Mouse (Mus musculus): ENCODE measurements around the gene Cacna1c. TPM values are rescaled to one million over a fixed set of nuclear protein-coding genes. Genes with fewer than 3 reads are reported as not detected.

Gene Cacna1c
- polyA plus RNA-seq, 1 experiment: 1.8 TPM

DNA sequence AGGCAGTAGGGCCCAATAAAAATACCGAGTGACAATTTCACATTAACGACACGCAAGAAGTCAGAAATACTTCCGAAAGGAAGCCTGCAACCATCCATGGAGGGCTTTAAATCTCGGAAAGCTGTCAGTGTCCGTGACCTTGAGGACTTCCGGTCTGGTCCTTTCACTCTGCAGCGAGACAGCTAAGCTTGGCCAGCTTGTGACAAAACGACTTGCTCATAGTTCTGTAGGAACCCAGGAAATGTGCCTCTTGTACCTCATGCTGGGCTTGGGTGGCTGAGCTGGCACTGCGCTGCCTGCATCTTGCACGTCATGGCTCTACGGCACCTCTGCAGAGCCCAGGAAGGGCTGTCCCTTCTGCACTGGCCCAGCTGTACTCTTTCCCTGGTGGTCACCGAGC, 348.5 kb downstream of the Cacna1c start:
- no peak for DNase-seq (ENCODE audit: low read depth, low spot score)
- WGBS: 49% methylated on average over 13 of the region's 13 CpGs

DNA sequence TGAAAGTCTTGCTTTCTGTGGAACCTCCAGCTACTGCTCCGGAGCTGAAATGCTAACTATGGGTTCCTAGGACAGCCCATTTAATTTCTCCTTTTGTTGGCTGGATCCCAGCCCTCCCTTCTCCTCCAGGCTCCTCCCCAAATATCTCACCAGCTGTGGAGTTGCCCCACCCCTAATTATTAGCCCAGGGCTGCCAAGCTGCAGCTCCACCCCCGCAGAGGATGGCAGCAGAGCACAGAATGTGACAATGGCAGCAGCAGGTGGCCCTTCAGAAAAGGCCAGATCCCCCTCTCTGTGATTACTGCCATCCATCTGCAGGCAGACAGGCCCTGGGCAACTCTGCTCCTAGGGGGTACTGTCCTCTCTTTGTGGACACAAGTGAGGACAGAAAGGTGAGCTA, 350.4 kb downstream of the Cacna1c start:
- no peak for DNase-seq (ENCODE audit: low read depth, low spot score)
- WGBS: 28% methylated on average over 2 of the region's 2 CpGs

DNA sequence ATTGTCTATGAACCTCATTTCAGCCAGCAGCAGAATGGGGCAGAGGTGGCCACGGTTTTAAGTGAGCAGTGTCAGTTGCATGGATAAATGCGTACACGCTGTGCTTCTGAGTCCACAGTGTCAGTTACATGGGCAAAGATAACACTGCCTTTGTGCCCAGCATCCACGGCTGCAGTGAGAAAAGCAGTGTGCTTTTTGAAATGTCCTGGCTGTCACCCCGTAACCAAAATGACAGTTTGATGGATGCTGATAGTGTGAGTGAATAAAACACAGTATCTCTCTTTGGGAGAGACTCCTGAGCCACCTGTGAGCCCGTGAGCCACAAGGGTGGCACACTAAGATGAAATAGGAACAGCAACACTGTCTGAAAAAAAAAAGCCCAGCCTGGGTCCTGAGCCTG, 351.0 kb downstream of the Cacna1c start:
- no peak for DNase-seq (ENCODE audit: low read depth, low spot score)
- WGBS: 77% methylated on average over 6 of the region's 6 CpGs

- 87% methylated on average over 8 of the region's 8 CpGs for WGBS
- DNase-seq (ENCODE audit: low read depth, low spot score): no peak
Measured at GRCm38 (mm10) chr6:118843566-118843965, 352.7 kb downstream of the Cacna1c start.

- no peak for DNase-seq (ENCODE audit: low read depth, low spot score)
- 100% methylated on average over 2 of the region's 2 CpGs for WGBS
Measured at GRCm38 (mm10) chr6:118841892-118842291, 354.3 kb downstream of the Cacna1c start.

- WGBS: 29% methylated on average over 14 of the region's 14 CpGs
- DNase-seq (ENCODE audit: low read depth, low spot score): no peak
Measured at GRCm38 (mm10) chr6:118838919-118839915, 357.0 kb downstream of the Cacna1c start.

GRCm38 (mm10) chr6:118836693-118837092, 359.5 kb downstream of the Cacna1c start:
- no peak for DNase-seq (ENCODE audit: low read depth, low spot score)
- WGBS: 57% methylated on average over 7 of the region's 7 CpGs

DNA sequence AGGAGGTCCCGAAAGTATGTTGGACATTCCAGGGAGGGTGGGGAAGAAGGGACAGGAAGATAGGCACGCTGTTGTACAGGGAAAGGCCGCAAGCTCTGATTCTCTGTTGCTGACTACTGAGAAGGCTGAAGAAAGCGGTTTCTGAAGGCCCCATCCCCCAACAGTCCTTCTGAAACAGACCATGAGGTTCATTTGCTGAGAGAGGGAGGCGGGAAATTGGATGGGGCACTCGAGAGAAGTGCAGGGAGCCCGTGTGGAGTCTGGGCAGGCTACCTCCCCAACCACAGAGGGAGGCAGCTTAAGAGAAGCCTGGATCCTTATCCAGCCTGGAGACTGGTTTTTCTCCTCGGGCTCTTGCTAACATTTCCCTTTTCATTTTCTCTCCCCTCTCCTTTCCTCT, 362.2 kb downstream of the Cacna1c start:
- no peak for DNase-seq (ENCODE audit: low read depth, low spot score)
- 67% methylated on average over 8 of the region's 8 CpGs for WGBS

- no peak for DNase-seq (ENCODE audit: low read depth, low spot score)
- 81% methylated on average over 7 of the region's 7 CpGs for WGBS
Measured at GRCm38 (mm10) chr6:118833049-118833448, 363.2 kb downstream of the Cacna1c start.

DNA sequence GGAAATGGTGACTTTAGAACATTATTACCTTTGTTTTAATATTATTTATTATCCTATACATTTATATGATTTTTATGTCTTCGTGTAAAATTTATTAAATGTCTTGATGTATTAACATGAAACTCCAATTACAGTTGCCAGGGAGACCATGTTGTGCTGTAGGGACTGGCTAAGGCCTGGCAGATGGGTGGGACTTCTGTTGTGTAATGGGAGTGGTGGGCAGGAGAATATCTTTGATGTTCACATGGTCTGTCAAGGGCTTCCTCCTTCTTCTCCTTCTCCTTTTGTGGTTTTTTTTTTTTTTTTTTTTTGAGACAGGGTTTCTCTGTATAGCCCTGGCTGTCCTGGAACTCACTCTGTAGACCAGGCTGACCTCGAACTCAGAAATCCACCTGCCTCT, 363.6 kb downstream of the Cacna1c start:
- 81% methylated on average over 2 of the region's 2 CpGs for WGBS
- no peak for DNase-seq (ENCODE audit: low read depth, low spot score)

DNA sequence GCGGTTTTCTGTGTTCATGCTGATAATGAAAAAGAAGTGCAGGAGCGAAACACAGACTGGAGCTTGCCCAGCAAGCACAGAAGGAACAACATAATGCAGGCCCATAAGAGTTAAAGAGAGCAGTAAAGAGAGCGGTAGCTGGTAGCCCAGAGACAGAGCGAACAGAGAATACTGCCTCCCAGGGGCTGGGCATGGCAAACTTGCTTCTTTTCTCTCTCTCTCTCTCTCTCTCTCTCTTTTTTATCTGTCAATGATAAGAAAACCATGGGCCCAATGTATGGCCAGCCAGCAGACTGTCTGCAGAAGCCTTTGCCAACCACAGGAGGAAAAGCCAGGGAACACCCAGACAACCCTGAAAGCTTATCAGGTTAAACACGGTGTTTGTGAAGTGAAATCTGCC, 365.4 kb downstream of the Cacna1c start:
- DNase-seq (ENCODE audit: low read depth, low spot score): no peak
- WGBS: 82% methylated on average over 5 of the region's 5 CpGs

DNA sequence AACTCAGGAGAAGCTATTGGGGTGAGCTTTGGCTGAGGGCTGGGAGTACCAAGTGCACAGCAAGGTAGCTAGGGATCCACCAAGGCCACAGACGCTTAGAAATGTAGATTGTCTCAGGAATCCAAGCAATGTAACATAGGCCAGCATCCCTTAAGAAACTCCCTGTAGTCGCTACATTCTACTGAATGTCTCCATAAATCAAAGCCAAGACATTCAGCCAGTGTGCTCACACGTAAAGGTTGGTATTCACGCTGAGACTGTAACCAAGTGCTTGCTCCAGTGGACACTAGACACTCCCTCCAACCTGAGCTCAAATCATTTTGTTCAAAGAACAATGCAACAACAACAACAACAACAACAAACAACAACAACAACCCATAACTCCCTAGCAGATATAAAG, 368.0 kb downstream of the Cacna1c start:
- DNase-seq (ENCODE audit: low read depth, low spot score): no peak
- WGBS: 63% methylated on average over 4 of the region's 4 CpGs

DNA sequence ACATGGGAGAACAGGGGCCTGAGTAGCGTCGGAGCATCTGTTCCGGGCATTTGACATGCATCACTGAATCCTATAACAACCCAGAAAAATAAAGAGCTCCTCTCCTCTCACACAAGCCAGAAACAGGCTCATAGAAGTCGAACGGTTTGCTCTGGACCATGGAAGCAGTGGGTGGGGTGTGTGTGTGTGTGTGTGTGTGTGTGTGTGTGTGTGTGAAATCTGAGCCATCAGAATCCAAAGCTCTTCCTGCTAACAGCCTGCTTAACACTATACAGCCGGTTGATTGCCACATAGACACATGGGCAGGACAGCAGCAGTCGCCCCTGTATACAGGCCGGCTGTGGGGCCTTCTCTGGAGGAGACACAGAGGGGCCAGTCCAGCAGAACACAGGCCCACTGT, 368.7 kb downstream of the Cacna1c start:
- WGBS: 56% methylated on average over 8 of the region's 8 CpGs
- no peak for DNase-seq (ENCODE audit: low read depth, low spot score)

DNA sequence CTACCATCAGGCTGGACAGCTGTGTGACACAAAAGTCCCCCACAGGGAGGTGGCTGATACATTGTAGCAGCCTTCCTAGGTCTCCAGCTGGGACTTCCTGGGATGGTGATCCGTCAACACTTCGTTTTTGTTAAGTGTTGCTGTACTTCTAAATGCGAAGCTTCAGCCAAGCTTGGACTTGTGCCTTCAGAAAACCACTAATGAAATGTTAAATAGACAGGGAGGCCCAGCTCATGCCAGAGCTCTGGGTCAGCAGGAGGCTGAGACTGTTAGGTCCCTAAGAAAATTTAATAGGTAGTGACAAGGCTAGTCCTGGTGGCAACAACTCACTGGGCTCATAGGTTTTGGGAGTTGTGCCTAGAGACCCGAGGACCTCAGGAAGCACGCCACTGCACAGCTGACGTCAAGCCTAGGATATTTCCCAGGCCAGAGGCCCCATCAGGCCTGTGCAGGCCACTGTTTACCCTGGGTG, 370.8 kb downstream of the Cacna1c start:
- DNase-seq (ENCODE audit: low read depth, low spot score): no peak
- WGBS: 59% methylated on average over 6 of the region's 6 CpGs

DNA sequence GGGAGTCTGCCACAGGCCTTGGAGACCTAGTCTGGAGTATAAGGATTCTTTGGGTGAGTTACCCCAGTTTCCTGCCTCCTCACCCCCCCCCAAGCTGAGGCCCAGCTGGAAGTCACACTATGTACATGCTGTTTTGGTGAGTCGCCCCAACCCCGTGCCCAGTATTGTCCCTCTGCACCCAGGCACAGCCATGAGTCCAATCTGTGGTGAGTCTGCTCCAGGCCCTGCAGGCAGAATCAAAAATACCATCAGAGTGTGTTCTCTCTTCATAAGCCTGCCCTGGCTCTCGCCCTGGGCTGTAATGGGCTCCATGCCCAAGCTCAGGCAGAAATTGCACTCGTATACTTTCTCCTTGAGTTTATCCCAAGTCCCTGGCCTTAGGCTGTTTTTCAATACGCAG, 374.7 kb downstream of the Cacna1c start:
- WGBS: 76% methylated on average over 5 of the region's 5 CpGs
- DNase-seq (ENCODE audit: low read depth, low spot score): no peak

GRCm38 (mm10) chr6:118819657-118820056, 376.6 kb downstream of the Cacna1c start:
- 38% methylated on average over 7 of the region's 7 CpGs for WGBS
- no peak for DNase-seq (ENCODE audit: low read depth, low spot score)

- no peak for DNase-seq (ENCODE audit: low read depth, low spot score)
- 65% methylated on average over 5 of the region's 5 CpGs for WGBS
Measured at GRCm38 (mm10) chr6:118817928-118818503, 378.2 kb downstream of the Cacna1c start.

GRCm38 (mm10) chr6:118816253-118816652, 380.0 kb downstream of the Cacna1c start:
- DNase-seq (ENCODE audit: low read depth, low spot score): no peak
- WGBS: 92% methylated on average over 6 of the region's 6 CpGs

- DNase-seq (ENCODE audit: low read depth, low spot score): no peak
- 73% methylated on average over 3 of the region's 3 CpGs for WGBS
Measured at GRCm38 (mm10) chr6:118812556-118812955, 383.7 kb downstream of the Cacna1c start.

DNA sequence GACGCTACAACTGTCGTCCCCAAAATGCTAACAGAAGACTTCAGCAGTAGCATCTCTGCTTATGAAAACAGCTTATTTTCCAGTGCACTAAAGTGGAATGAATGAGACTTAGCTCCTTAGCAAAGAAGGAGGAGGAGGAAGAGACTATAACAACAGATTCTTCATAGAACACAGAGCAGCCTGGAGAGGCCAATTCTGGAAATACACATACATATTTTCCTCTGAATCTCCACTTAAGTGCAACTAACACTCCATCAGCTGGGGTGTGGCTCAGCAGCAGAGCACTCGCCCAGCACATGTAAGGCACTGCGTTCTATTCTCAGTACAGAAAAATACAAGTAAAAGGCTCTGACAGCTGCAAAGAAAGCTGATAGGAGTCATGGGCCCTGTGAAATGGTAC, 384.2 kb downstream of the Cacna1c start:
- 66% methylated on average over 4 of the region's 4 CpGs for WGBS
- no peak for DNase-seq (ENCODE audit: low read depth, low spot score)

GRCm38 (mm10) chr6:118810834-118811233, 385.4 kb downstream of the Cacna1c start:
- no peak for DNase-seq (ENCODE audit: low read depth, low spot score)
- 23% methylated on average over 1 of the region's 1 CpGs for WGBS
